Mouse (Mus musculus): ENCODE data around the gene 2810004N23Rik. TPM values are rescaled to one million over a fixed set of nuclear protein-coding genes. Genes with fewer than 3 reads are reported as not detected.

The 2810004N23Rik gene
- polyA plus RNA-seq, 1 experiment from 2014 or later, result 28.9 TPM

DNA sequence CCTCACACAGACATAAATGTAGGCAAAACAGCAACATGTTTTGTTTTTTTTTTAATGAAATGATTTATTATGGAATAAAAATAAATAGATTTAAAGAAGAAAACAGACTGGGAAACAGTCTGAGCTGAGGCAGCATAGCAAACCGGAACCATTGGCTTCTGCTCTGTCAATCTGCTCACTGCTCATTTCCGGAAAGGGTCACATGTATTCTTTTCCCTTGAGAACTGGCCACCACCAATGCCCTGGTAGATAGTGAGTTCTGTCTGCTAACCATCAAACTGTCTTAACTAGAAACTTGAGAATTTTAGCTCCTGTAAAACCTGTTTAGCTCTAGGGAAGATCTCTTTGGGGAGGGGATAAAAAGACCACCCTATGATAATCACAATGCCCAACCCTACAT lies 26.0 kb downstream of the 2810004N23Rik start:
- H3K27ac ChIP-seq, result no peak overlapping the region
- no peaks in the 10 kb centered on the region for H3K4me1 ChIP-seq (replicated peaks)
- H3K27me3 ChIP-seq, result 0 out of 2 replicates have a peak, but pooled peaks cover 4% of the 10 kb centered on the region
- 46% methylated on average over 2 of the region's 2 CpGs for WGBS (ENCODE audit: insufficient replicate concordance)
- no peak overlapping the region for H3K9ac ChIP-seq
- H3K4me2 ChIP-seq, result no peak overlapping the region
- no peaks in the 10 kb centered on the region for H3K9me3 ChIP-seq (replicated peaks)
- ATAC-seq (ENCODE audit: low read depth) (no peak), DNase-seq (no peak)
- no peak overlapping the region for H3K4me3 ChIP-seq (replicated peaks)
- H3K36me3 ChIP-seq, result peaks cover 42% of the 10 kb centered on the region

DNA sequence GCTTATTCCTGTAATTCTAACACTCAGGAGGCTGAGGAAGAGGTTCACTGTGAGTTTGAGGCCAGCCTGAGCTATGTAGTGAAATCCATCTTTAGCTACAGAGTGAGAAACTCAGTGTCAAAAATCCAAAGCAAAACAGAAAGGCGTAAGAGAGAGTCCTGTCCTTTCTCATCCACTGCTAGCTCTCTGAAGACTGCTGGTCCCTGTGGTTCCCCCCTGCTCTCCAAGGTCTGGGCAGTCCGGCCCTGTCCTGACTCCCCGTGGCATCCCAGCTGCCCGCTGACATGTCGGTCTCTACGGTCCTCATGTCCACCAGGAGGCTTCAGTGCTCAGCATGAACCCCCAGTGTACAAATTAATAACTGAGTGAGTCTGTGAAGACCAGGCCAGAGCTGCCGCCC lies 26.6 kb downstream of the 2810004N23Rik start:
- Histone ChIP-seq H3K36me3 (peaks cover 36% of the 10 kb centered on the region), H3K4me1 (replicated peaks) (no peaks in the 10 kb centered on the region), H3K9ac (no peak overlapping the region), H3K4me2 (no peak overlapping the region), H3K27ac (no peak overlapping the region), H3K27me3 (0 out of 2 replicates have a peak, but pooled peaks cover 4% of the 10 kb centered on the region), H3K9me3 (replicated peaks) (no peaks in the 10 kb centered on the region), H3K4me3 (replicated peaks) (no peak overlapping the region)
- ATAC-seq (ENCODE audit: low read depth) (no peak), DNase-seq (no peak)
- 81% methylated on average over 7 of the region's 7 CpGs for WGBS (ENCODE audit: insufficient replicate concordance)

DNA sequence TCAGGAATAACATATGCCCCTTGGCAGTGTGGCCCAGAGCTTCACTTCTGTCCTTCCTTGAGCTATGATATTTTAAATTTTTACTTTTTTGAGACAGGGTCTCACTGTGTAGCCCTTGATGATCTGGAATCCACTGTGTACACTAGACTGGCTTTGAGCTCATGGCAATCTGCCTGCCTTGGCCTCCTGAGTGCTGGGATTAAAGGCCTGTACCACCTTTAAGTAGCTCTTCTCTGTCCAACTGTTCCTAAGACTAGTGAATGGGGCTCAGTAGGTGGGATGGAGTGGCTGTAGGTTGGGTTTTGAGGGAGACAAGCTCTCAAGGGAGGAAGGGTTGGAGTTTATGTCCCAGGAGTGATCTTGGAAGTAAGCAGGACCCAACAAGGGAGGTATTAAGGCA lies 27.1 kb downstream of the 2810004N23Rik start:
- Histone ChIP-seq H3K27ac (no peak overlapping the region), H3K36me3 (peaks cover 32% of the 10 kb centered on the region), H3K4me1 (replicated peaks) (no peaks in the 10 kb centered on the region), H3K4me2 (no peak overlapping the region), H3K9me3 (replicated peaks) (no peaks in the 10 kb centered on the region), H3K9ac (no peak overlapping the region), H3K4me3 (replicated peaks) (no peak overlapping the region), H3K27me3 (0 out of 2 replicates have a peak, but pooled peaks cover 4% of the 10 kb centered on the region)
- ATAC-seq (ENCODE audit: low read depth) (no peak), DNase-seq (no peak)

GRCm38 (mm10) chr8:124833430-124834205 lies 29.3 kb downstream of the 2810004N23Rik start:
- Histone ChIP-seq H3K9me3 (replicated peaks) (no peaks in the 10 kb centered on the region), H3K4me3 (replicated peaks) (no peak overlapping the region), H3K9ac (no peak overlapping the region), H3K27me3 (peaks cover 14% of the 10 kb centered on the region), H3K4me2 (no peak overlapping the region), H3K27ac (no peak overlapping the region), H3K4me1 (replicated peaks) (no peaks in the 10 kb centered on the region), H3K36me3 (peaks cover 9% of the 10 kb centered on the region)
- ATAC-seq (ENCODE audit: low read depth) (no peak), DNase-seq (no peak)
- WGBS (ENCODE audit: insufficient replicate concordance), result 30% methylated on average over 15 of the region's 15 CpGs

GRCm38 (mm10) chr8:124831941-124832340 lies 31.0 kb downstream of the 2810004N23Rik start:
- H3K4me1 ChIP-seq (replicated peaks), result 0 out of 2 replicates have a peak, but pooled peaks cover 2% of the 10 kb centered on the region
- H3K4me3 ChIP-seq (replicated peaks), result no peak overlapping the region
- no peak overlapping the region for H3K9ac ChIP-seq
- peaks cover 20% of the 10 kb centered on the region for H3K27me3 ChIP-seq
- no peak overlapping the region for H3K4me2 ChIP-seq
- no peaks in the 10 kb centered on the region for H3K9me3 ChIP-seq (replicated peaks)
- DNase-seq, result no peak
- ATAC-seq (ENCODE audit: low read depth), result no peak
- 75% methylated on average over 6 of the region's 6 CpGs for WGBS (ENCODE audit: insufficient replicate concordance)
- no peaks in the 10 kb centered on the region for H3K36me3 ChIP-seq
- no peak overlapping the region for H3K27ac ChIP-seq

- no peaks in the 10 kb centered on the region for H3K36me3 ChIP-seq
- H3K9ac ChIP-seq, result no peak overlapping the region
- no peak overlapping the region for H3K27ac ChIP-seq
- DNase-seq (no peak), ATAC-seq (ENCODE audit: low read depth) (no peak)
- no peaks in the 10 kb centered on the region for H3K9me3 ChIP-seq (replicated peaks)
- no peak overlapping the region for H3K4me3 ChIP-seq (replicated peaks)
- H3K4me1 ChIP-seq (replicated peaks), result 0 out of 2 replicates have a peak, but pooled peaks cover 2% of the 10 kb centered on the region
- peaks cover 20% of the 10 kb centered on the region for H3K27me3 ChIP-seq
- no peak overlapping the region for H3K4me2 ChIP-seq
- WGBS (ENCODE audit: insufficient replicate concordance), result 59% methylated on average over 6 of the region's 6 CpGs
Measured at GRCm38 (mm10) chr8:124831531-124831930, 31.4 kb downstream of the 2810004N23Rik start.

- WGBS (ENCODE audit: insufficient replicate concordance), result 50% methylated on average over 13 of the region's 13 CpGs
Measured at GRCm38 (mm10) chr8:124830050-124830449, 32.9 kb downstream of the 2810004N23Rik start.

GRCm38 (mm10) chr8:124828561-124829240 lies 34.2 kb downstream of the 2810004N23Rik start:
- Histone ChIP-seq H3K9ac (no peak overlapping the region), H3K27me3 (peaks cover 22% of the 10 kb centered on the region), H3K4me3 (replicated peaks) (no peak overlapping the region), H3K36me3 (no peaks in the 10 kb centered on the region), H3K27ac (no peak overlapping the region), H3K9me3 (replicated peaks) (no peaks in the 10 kb centered on the region), H3K4me2 (no peak overlapping the region), H3K4me1 (replicated peaks) (0 out of 2 replicates have a peak, but pooled peaks cover 2% of the 10 kb centered on the region)
- DNase-seq, result no peak
- ATAC-seq (ENCODE audit: low read depth), result no peak
- 75% methylated on average over 24 of the region's 24 CpGs for WGBS (ENCODE audit: insufficient replicate concordance)

More at GRCm38 (mm10) chr8:124830050-124830449, 32.9 kb downstream of the 2810004N23Rik start:
- Histone ChIP-seq H3K9me3 (replicated peaks) (no peaks in the 10 kb centered on the region), H3K27ac (no peak overlapping the region), H3K36me3 (no peaks in the 10 kb centered on the region), H3K4me3 (replicated peaks) (no peak overlapping the region), H3K4me1 (replicated peaks) (0 out of 2 replicates have a peak, but pooled peaks cover 2% of the 10 kb centered on the region), H3K4me2 (no peak overlapping the region), H3K27me3 (peaks cover 22% of the 10 kb centered on the region), H3K9ac (no peak overlapping the region)
- DNase-seq, result no peak
- ATAC-seq (ENCODE audit: low read depth), result no peak

GRCm38 (mm10) chr8:124827387-124827786 lies 35.5 kb downstream of the 2810004N23Rik start:
- DNase-seq (no peak), ATAC-seq (ENCODE audit: low read depth) (0 out of 2 replicates have a peak, but pooled peaks have one; percentile 19)
- H3K9me3 ChIP-seq (replicated peaks), result no peaks in the 10 kb centered on the region
- H3K4me3 ChIP-seq (replicated peaks), result no peak overlapping the region
- 0 out of 2 replicates have a peak, but pooled peaks cover 2% of the 10 kb centered on the region for H3K4me1 ChIP-seq (replicated peaks)
- H3K36me3 ChIP-seq, result no peaks in the 10 kb centered on the region
- H3K9ac ChIP-seq, result no peak overlapping the region
- WGBS (ENCODE audit: insufficient replicate concordance), result 1% methylated on average over 5 of the region's 5 CpGs
- no peak overlapping the region for H3K4me2 ChIP-seq
- H3K27ac ChIP-seq, result no peak overlapping the region
- H3K27me3 ChIP-seq, result peaks cover 18% of the 10 kb centered on the region

DNA sequence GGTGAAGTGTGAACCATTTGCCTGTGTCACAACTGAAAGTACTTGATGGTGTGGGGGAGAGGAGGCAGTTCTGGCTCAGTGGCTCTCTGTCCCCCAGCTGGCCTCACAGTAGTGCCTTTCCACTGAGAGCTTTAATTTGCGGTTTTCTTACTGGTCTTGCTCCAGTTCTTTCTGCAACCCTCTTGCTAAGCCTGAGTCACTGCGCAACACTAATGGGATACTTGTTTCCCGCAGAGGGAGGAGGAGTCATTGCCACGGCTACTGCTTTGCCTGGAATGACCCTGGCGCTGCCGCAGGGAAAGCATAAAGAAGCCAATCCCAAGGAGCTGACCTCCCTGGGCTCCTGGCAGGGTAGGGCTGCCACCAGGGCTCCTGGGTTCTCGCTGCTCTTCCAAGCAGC lies 36.3 kb downstream of the 2810004N23Rik start:
- H3K9ac ChIP-seq, result no peak overlapping the region
- H3K36me3 ChIP-seq, result no peaks in the 10 kb centered on the region
- H3K9me3 ChIP-seq (replicated peaks), result no peaks in the 10 kb centered on the region
- H3K4me2 ChIP-seq, result no peak overlapping the region
- no peak overlapping the region for H3K4me3 ChIP-seq (replicated peaks)
- WGBS (ENCODE audit: insufficient replicate concordance), result 31% methylated on average over 7 of the region's 7 CpGs
- H3K27ac ChIP-seq, result no peak overlapping the region
- H3K4me1 ChIP-seq (replicated peaks), result 0 out of 2 replicates have a peak, but pooled peaks cover 2% of the 10 kb centered on the region
- DNase-seq, result no peak
- peaks cover 18% of the 10 kb centered on the region for H3K27me3 ChIP-seq
- no peak for ATAC-seq (ENCODE audit: low read depth)

GRCm38 (mm10) chr8:124823497-124823896 lies 39.4 kb downstream of the 2810004N23Rik start:
- H3K9me3 ChIP-seq (replicated peaks), result no peaks in the 10 kb centered on the region
- no peak overlapping the region for H3K27ac ChIP-seq
- DNase-seq (no peak), ATAC-seq (ENCODE audit: low read depth) (no peak)
- no peak overlapping the region for H3K9ac ChIP-seq
- WGBS (ENCODE audit: insufficient replicate concordance), result 61% methylated on average over 6 of the region's 6 CpGs
- H3K4me3 ChIP-seq (replicated peaks), result no peak overlapping the region
- 0 out of 2 replicates have a peak, but pooled peaks cover 5% of the 10 kb centered on the region for H3K4me1 ChIP-seq (replicated peaks)
- H3K27me3 ChIP-seq, result peaks cover 7% of the 10 kb centered on the region; the same call in 1 of the 2 replicates
- H3K36me3 ChIP-seq, result no peaks in the 10 kb centered on the region
- no peak overlapping the region for H3K4me2 ChIP-seq
